Mouse (Mus musculus) midbrain, postnatal 0 days (tissue): ENCODE measurements at regions not wholly inside any gene's neighbourhood (a gene's known extent, or its start where the extent isn't known, plus 50 kb on each side); places are given as distances from the start of the nearest gene placed in this dataset.
"Not testable (repeated sequence)": the region's sequence is repeated elsewhere in the genome, so short reads cannot be mapped to it uniquely, and the experiment has no call there.

Experiments
- ATAC-seq: fragments of 200-750 bp; cut with Nextera tagmentation; 2 replicates; pipeline ENCODE4 v1.8.0; 2017; ENCODE audit warnings: moderate number of reproducible peaks, mild to moderate bottlenecking, moderate TSS enrichment, moderate library complexity; ENCODE audit not compliant: low FRiP score
- DNase-seq: peaks from one replicate; pipeline ENCODE4 v3.0.0-alpha.2; 2015; ENCODE audit warnings: low spot score
- H3K27ac ChIP-seq: fragments of 300-500 bp; sonication (generic); 2 replicates; pipeline ENCODE4 v1.5.1; 2014; ENCODE audit warnings: low read depth, mild to moderate bottlenecking, low read length, mixed read lengths
- H3K27me3 ChIP-seq: fragments of 300-500 bp; sonication (generic); 2 replicates; pipeline ENCODE4 v1.6.1; 2014; ENCODE audit warnings: low read length, control low read depth, mixed read lengths; ENCODE audit not compliant: insufficient read depth
- H3K36me3 ChIP-seq: fragments of 300-500 bp; sonication (generic); 2 replicates; pipeline ENCODE4 v1.6.1; 2014; ENCODE audit warnings: low read length, control low read depth, mixed read lengths; ENCODE audit not compliant: insufficient read depth
- H3K4me1 ChIP-seq: fragments of 300-500 bp; sonication (generic); 2 replicates; pipeline ENCODE4 v1.6.1; 2014; ENCODE audit warnings: mild to moderate bottlenecking, control low read depth, antibody characterized with exemption, low read length, mixed read lengths; ENCODE audit not compliant: insufficient read depth
- H3K4me2 ChIP-seq: fragments of 300-500 bp; sonication (generic); 2 replicates; pipeline ENCODE4 v1.6.1; 2014; ENCODE audit warnings: low read depth, mild to moderate bottlenecking, low read length, mixed read lengths; ENCODE audit not compliant: poor library complexity, severe bottlenecking
- H3K4me3 ChIP-seq: fragments of 300-500 bp; sonication (generic); 2 replicates; pipeline ENCODE4 v1.5.1; 2014; ENCODE audit warnings: low read depth, mild to moderate bottlenecking, low read length, moderate library complexity
- H3K9ac ChIP-seq: fragments of 300-500 bp; sonication (generic); replicated peaks from 2 replicates; pipeline ENCODE4 v1.6.1; 2014; ENCODE audit warnings: mild to moderate bottlenecking, low read length, moderate library complexity, mixed read lengths; ENCODE audit not compliant: poor library complexity, severe bottlenecking
- H3K9me3 ChIP-seq: fragments of 300-500 bp; sonication (generic); 2 replicates; pipeline ENCODE4 v1.6.1; 2016; ENCODE audit warnings: low read length, control low read depth
- CTCF ChIP-seq: IDR thresholded peaks from 2 replicates; pipeline ENCODE4 v1.5.1; 2016; ENCODE audit warnings: antibody characterized with exemption, mild to moderate bottlenecking
- WGBS: fragments of 180-500 bp; shearing (Covaris S2); extraction: QIAGEN DNeasy Blood & Tissue Kit; methylation state at CpG from one replicate; pipeline ENCODE4 v1.1.7; 2014; 5-methylcytosine and 5-hydroxymethylcytosine counted together

DNA sequence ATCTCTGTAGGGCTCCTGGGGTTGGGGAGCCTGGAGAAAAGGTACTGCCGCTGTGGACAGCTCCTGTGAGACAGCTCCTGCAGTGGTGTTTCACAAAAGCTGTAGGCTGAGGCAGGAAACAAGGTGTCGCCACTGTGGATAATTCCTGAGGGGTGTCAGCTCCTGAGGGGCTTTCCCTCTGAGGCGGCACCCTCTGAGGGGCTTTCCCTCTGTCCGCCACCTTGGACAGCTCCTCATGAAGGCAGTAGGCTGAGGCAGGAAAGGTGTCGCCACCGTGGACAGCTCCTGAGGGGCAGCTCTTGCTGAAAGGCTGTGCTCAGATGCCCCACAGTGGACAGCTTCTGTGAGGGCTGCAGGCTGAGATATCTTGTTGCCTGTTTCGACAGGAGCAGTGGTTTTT is 127.1 kb downstream of the Cyld start:
- Histone ChIP-seq H3K4me2 (no peak overlapping the region), H3K9ac (no peak overlapping the region), H3K9me3 (no peaks in the 10 kb centered on the region), H3K36me3 (no peaks in the 10 kb centered on the region), H3K4me3 (no peak overlapping the region), H3K27ac (no peak overlapping the region), H3K4me1 (no peaks in the 10 kb centered on the region), H3K27me3 (no peaks in the 10 kb centered on the region)
- no peak for DNase-seq
- ATAC-seq = no peak
- TF ChIP-seq CTCF = no peak
- WGBS = 80% methylated on average over 7 of the region's 7 CpGs

DNA sequence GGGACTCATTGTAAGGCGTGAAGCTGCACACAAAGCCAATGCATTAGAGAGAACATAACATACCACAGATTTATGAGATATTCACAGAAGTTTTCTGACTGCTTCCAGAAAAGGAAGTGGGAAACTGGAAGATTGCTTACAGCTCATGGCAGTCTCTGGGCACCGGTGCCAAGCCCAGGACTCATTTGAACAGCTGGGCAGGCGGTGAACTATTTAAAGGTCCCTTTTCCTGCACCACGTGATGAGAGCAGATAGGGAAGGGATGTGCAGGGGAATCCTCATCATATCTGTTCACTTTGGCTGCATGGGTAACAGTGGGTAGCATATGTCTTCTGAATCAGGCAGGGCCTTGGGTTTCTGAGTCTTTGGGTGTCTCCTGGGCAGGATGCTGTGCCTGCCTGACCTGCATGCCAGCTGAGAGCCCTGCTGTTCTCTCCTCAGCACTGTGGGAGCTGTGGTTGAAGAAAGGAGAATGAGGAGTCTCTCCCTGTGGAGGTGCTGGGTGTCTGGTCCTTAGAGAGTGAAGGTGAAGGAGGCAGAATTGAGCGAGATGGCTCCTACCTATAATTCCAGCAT is 123.5 kb downstream of the Cyld start:
- Histone ChIP-seq H3K9me3 (no peaks in the 10 kb centered on the region), H3K4me3 (no peak overlapping the region), H3K27me3 (no peaks in the 10 kb centered on the region), H3K4me2 (no peak overlapping the region), H3K4me1 (no peaks in the 10 kb centered on the region), H3K27ac (no peak overlapping the region), H3K36me3 (no peaks in the 10 kb centered on the region), H3K9ac (no peak overlapping the region)
- ATAC-seq = no peak
- no peak for TF ChIP-seq CTCF
- 89% methylated on average over 5 of the region's 5 CpGs for WGBS
- DNase-seq = no peak

DNA sequence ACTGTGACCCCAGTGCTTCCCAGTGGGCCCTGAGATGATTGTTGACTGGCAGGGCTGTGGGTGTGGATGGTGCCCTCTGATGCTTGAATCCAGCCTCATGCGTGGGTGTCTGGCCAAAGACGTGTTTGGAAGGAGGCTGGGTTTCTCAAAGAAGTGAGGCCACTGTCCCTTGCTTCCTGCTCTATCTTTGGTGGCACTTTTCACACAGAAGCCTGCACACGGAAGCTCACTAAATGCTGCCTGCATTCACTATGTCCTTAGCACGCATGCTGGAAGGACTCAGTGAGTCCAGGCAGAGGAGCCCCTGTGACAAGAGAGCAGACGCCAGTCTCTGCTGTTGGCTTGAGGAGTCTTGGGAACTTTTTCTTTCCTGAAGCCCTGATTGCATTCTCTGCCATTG is 119.6 kb downstream of the Cyld start:
- Histone ChIP-seq H3K9ac (no peak overlapping the region), H3K27me3 (no peaks in the 10 kb centered on the region), H3K27ac (no peak overlapping the region), H3K9me3 (no peaks in the 10 kb centered on the region), H3K4me1 (0 out of 2 replicates have a peak, but pooled peaks cover 4% of the 10 kb centered on the region), H3K36me3 (no peaks in the 10 kb centered on the region), H3K4me2 (no peak overlapping the region), H3K4me3 (no peak overlapping the region)
- no peak for ATAC-seq
- no peak for DNase-seq
- 85% methylated on average over 5 of the region's 5 CpGs for WGBS
- TF ChIP-seq CTCF = no peak

DNA sequence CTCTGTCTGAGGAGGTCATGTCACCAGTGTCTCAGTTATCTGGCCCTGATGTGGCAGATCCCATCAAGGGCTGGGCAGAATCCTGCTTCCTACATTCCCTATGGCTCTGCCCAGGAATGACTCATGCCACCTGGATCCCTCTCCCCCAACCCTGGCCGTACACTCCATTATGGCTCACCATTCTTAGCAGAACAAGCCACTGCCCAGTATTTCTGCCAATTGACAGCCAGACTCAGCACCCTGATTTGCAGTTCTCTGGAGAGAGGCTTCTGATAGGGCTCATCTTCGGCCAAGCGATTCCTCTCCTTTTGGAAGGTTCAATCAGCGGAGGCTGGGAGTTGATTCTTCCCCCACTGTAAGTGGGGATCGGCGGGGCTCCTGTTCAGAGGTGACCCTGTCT is 117.4 kb downstream of the Cyld start:
- TF ChIP-seq CTCF = no peak
- WGBS = 93% methylated on average over 6 of the region's 6 CpGs
- H3K27me3 ChIP-seq = no peaks in the 10 kb centered on the region
- DNase-seq (no peak), ATAC-seq (no peak)
- H3K27ac ChIP-seq = no peak overlapping the region
- no peak overlapping the region for H3K4me2 ChIP-seq
- no peaks in the 10 kb centered on the region for H3K36me3 ChIP-seq
- no peaks in the 10 kb centered on the region for H3K9me3 ChIP-seq
- H3K9ac ChIP-seq = no peak overlapping the region
- no peak overlapping the region for H3K4me3 ChIP-seq
- H3K4me1 ChIP-seq = 0 out of 2 replicates have a peak, but pooled peaks cover 4% of the 10 kb centered on the region

GRCm38 (mm10) chr8:88812901-88813676 is 116.3 kb downstream of the Cyld start:
- no peak for ATAC-seq
- Histone ChIP-seq H3K27ac (no peak overlapping the region), H3K4me2 (no peak overlapping the region), H3K36me3 (no peaks in the 10 kb centered on the region), H3K9me3 (no peaks in the 10 kb centered on the region), H3K27me3 (no peaks in the 10 kb centered on the region), H3K4me3 (no peak overlapping the region), H3K4me1 (0 out of 2 replicates have a peak, but pooled peaks cover 4% of the 10 kb centered on the region), H3K9ac (no peak overlapping the region)
- WGBS = 47% methylated on average over 27 of the region's 27 CpGs
- DNase-seq = no peak
- TF ChIP-seq CTCF = no peak

DNA sequence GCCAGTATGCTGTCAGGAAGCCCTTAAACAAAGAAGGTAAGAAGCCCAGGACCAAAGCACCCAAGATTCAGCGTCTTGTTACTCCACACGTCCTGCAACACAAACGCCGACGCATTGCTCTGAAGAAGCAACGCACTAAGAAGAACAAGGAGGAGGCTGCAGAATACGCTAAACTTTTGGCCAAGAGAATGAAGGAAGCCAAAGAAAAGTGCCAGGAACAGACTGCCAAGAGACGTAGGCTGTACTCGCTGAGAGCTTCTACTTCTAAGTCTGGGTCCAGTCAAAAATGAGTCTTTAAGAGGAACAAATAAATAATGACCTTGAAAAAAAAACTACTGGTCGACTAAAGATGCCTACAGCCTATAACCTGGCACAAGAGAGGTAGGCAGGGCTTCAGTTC is 110.0 kb downstream of the Cyld start:
- not testable (repeated sequence) for ATAC-seq, H3K27me3 ChIP-seq, DNase-seq, H3K9me3 ChIP-seq, H3K4me1 ChIP-seq, H3K36me3 ChIP-seq, H3K4me3 ChIP-seq, H3K27ac ChIP-seq, H3K4me2 ChIP-seq, H3K9ac ChIP-seq
- WGBS = 91% methylated on average over 10 of the region's 10 CpGs
